Mouse (Mus musculus): ENCODE measurements around the gene Fuz.

Fuz gene

GRCm38 (mm10) chr7:44928570-44928969 lies 32.7 kb downstream of the Fuz start:
- in situ Hi-C loops (cut with MboI) = no loop called here

- in situ Hi-C loops (cut with MboI) = no loop called here
Measured at GRCm38 (mm10) chr7:44929204-44930151, 33.6 kb downstream of the Fuz start, which contains the start of gene Ap2a1. Ap2a1 (minus strand) TSS chr7:44929496.

GRCm38 (mm10) chr7:44938680-44939079 lies 42.8 kb downstream of the Fuz start:
- in situ Hi-C loops (cut with MboI) = no loop called here

GRCm38 (mm10) chr7:44942904-44943303 lies 47.0 kb downstream of the Fuz start, which contains the start of gene Tsks:
Tsks (plus strand) TSS chr7:44943204.
- in situ Hi-C loops (cut with MboI) = no loop called here

GRCm38 (mm10) chr7:44949922-44950321 lies 54.0 kb downstream of the Fuz start:
- in situ Hi-C loops (cut with MboI) = loop anchor here (10.0 kb wide), 1 partner anchor 225 kb away; no protein-coding TSS in a partner anchor

GRCm38 (mm10) chr7:44951960-44952359 lies 56.1 kb downstream of the Fuz start:
- in situ Hi-C loops (cut with MboI) = loop anchor here (10.0 kb wide), 1 partner anchor 227 kb away; no protein-coding TSS in a partner anchor

Measured in mature B cell (primary cell).